Mouse (Mus musculus) limb, embryonic 10.5 days (tissue): ENCODE measurements around the gene Cacna2d3. TPM values are rescaled to one million over a fixed set of nuclear protein-coding genes. Genes with fewer than 3 reads are reported as not detected.

Source experiments
- DNase-seq: peaks from one replicate; pipeline ENCODE4 v3.0.0-alpha.2; 2017; ENCODE audit warnings: low spot score
- H3K27ac ChIP-seq: fragments of 300-500 bp; sonication (generic); 2 replicates; pipeline ENCODE4 v1.5.1; 2016; ENCODE audit warnings: mild to moderate bottlenecking
- H3K27me3 ChIP-seq: fragments of 300-500 bp; sonication (generic); 2 replicates; pipeline ENCODE4 v1.6.1; 2016; ENCODE audit warnings: low read depth, mild to moderate bottlenecking; ENCODE audit not compliant: poor library complexity, severe bottlenecking
- H3K36me3 ChIP-seq: fragments of 300-500 bp; sonication (generic); 2 replicates; pipeline ENCODE4 v1.6.1; 2016; ENCODE audit warnings: mild to moderate bottlenecking, moderate library complexity
- H3K4me1 ChIP-seq: fragments of 300-500 bp; sonication (generic); 2 replicates; pipeline ENCODE4 v1.6.1; 2016
- H3K4me3 ChIP-seq: fragments of 300-500 bp; sonication (generic); 2 replicates; pipeline ENCODE4 v1.5.1; 2016; ENCODE audit warnings: mild to moderate bottlenecking, moderate library complexity
- H3K9me3 ChIP-seq: fragments of 300-500 bp; sonication (generic); replicated peaks from 2 replicates; pipeline ENCODE4 v1.6.1; 2016; ENCODE audit warnings: mild to moderate bottlenecking
- WGBS: fragments of 180-500 bp; shearing (Covaris S2); methylation state at CpG from one replicate; pipeline ENCODE4 v1.1.7; 2016; 5-methylcytosine and 5-hydroxymethylcytosine counted together
- polyA plus RNA-seq: library from polyadenylated mRNA; unstranded; fragments of >200 nt; fragmentation: Nextera tagmentation; extraction: Ambion mirVana; gene quantifications from 2 replicates; pipeline ENCODE4 v1.2.1, GENCODE M21; 2016

Gene Cacna2d3
- polyA plus RNA-seq, 1 experiment from 2014 or later: 0.86 TPM

GRCm38 (mm10) chr14:29608761-29609160 lies 112.9 kb downstream of the Cacna2d3 start:
- Histone ChIP-seq H3K27me3 (no peaks in the 10 kb centered on the region), H3K27ac (no peak overlapping the region), H3K4me3 (no peak overlapping the region), H3K36me3 (no peaks in the 10 kb centered on the region), H3K9me3 (no peaks in the 10 kb centered on the region), H3K4me1 (peaks cover 18% of the 10 kb centered on the region)
- DNase-seq: no peak
- WGBS: 46% methylated on average over 6 of the region's 6 CpGs

GRCm38 (mm10) chr14:29599428-29599827 lies 122.2 kb downstream of the Cacna2d3 start:
- no peak overlapping the region for H3K4me3 ChIP-seq
- no peaks in the 10 kb centered on the region for H3K27me3 ChIP-seq
- no peak for DNase-seq
- no peaks in the 10 kb centered on the region for H3K4me1 ChIP-seq
- no peak overlapping the region for H3K27ac ChIP-seq
- WGBS: 70% methylated on average over 8 of the region's 8 CpGs
- H3K36me3 ChIP-seq: no peaks in the 10 kb centered on the region
- H3K9me3 ChIP-seq: no peaks in the 10 kb centered on the region

- Histone ChIP-seq H3K9me3 (no peaks in the 10 kb centered on the region), H3K4me1 (peaks cover 5% of the 10 kb centered on the region; the same call in 1 of the 2 replicates), H3K27ac (no peak overlapping the region), H3K36me3 (no peaks in the 10 kb centered on the region), H3K27me3 (no peaks in the 10 kb centered on the region), H3K4me3 (no peak overlapping the region)
- DNase-seq: no peak
- 94% methylated on average over 4 of the region's 4 CpGs for WGBS
Measured at GRCm38 (mm10) chr14:29592896-29593295, 128.8 kb downstream of the Cacna2d3 start.

GRCm38 (mm10) chr14:29589628-29590027 lies 132.0 kb downstream of the Cacna2d3 start:
- DNase-seq: no peak
- peaks cover 5% of the 10 kb centered on the region; the same call in 1 of the 2 replicates for H3K4me1 ChIP-seq
- H3K9me3 ChIP-seq: no peaks in the 10 kb centered on the region
- H3K27ac ChIP-seq: no peak overlapping the region
- WGBS: 63% methylated on average over 9 of the region's 9 CpGs
- H3K4me3 ChIP-seq: no peak overlapping the region
- no peaks in the 10 kb centered on the region for H3K36me3 ChIP-seq
- no peaks in the 10 kb centered on the region for H3K27me3 ChIP-seq

- no peaks in the 10 kb centered on the region for H3K4me1 ChIP-seq
- no peaks in the 10 kb centered on the region for H3K9me3 ChIP-seq
- no peak for DNase-seq
- no peak overlapping the region for H3K27ac ChIP-seq
- 80% methylated on average over 2 of the region's 2 CpGs for WGBS
- no peaks in the 10 kb centered on the region for H3K27me3 ChIP-seq
- H3K36me3 ChIP-seq: no peaks in the 10 kb centered on the region
- H3K4me3 ChIP-seq: no peak overlapping the region
Measured at GRCm38 (mm10) chr14:29581961-29582360, 139.7 kb downstream of the Cacna2d3 start.

GRCm38 (mm10) chr14:29577786-29578185 lies 143.9 kb downstream of the Cacna2d3 start:
- H3K27ac ChIP-seq: no peak overlapping the region
- 65% methylated on average over 1 of the region's 1 CpGs for WGBS

GRCm38 (mm10) chr14:29575551-29575950 lies 146.1 kb downstream of the Cacna2d3 start:
- 81% methylated on average over 5 of the region's 5 CpGs for WGBS
- Histone ChIP-seq H3K27ac (no peak overlapping the region), H3K9me3 (no peaks in the 10 kb centered on the region)

More at GRCm38 (mm10) chr14:29577786-29578185, 143.9 kb downstream of the Cacna2d3 start:
- no peak overlapping the region for H3K4me3 ChIP-seq
- H3K4me1 ChIP-seq: no peaks in the 10 kb centered on the region
- no peaks in the 10 kb centered on the region for H3K36me3 ChIP-seq
- H3K9me3 ChIP-seq: no peaks in the 10 kb centered on the region
- no peaks in the 10 kb centered on the region for H3K27me3 ChIP-seq
- no peak for DNase-seq

GRCm38 (mm10) chr14:29562704-29563103 lies 159.0 kb downstream of the Cacna2d3 start:
- peak; percentile 48 for DNase-seq
- Histone ChIP-seq H3K36me3 (no peaks in the 10 kb centered on the region), H3K4me3 (no peak overlapping the region), H3K27ac (0 out of 2 replicates have a peak overlapping the region, but pooled peaks have one; percentile 42), H3K27me3 (no peaks in the 10 kb centered on the region), H3K4me1 (peaks cover 22% of the 10 kb centered on the region), H3K9me3 (no peaks in the 10 kb centered on the region)
- WGBS: 20% methylated on average over 6 of the region's 6 CpGs

More at GRCm38 (mm10) chr14:29575551-29575950, 146.1 kb downstream of the Cacna2d3 start:
- Histone ChIP-seq H3K27me3 (no peaks in the 10 kb centered on the region), H3K4me3 (no peak overlapping the region), H3K36me3 (no peaks in the 10 kb centered on the region), H3K4me1 (no peaks in the 10 kb centered on the region)
- no peak for DNase-seq

- 0 out of 2 replicates have a peak overlapping the region, but pooled peaks have one; percentile 42 for H3K27ac ChIP-seq
Measured at GRCm38 (mm10) chr14:29561122-29561834, 160.4 kb downstream of the Cacna2d3 start.

GRCm38 (mm10) chr14:29558440-29558839 lies 163.2 kb downstream of the Cacna2d3 start:
- peaks cover 22% of the 10 kb centered on the region for H3K4me1 ChIP-seq
- H3K4me3 ChIP-seq: no peak overlapping the region
- H3K27ac ChIP-seq: no peak overlapping the region
- no peaks in the 10 kb centered on the region for H3K27me3 ChIP-seq
- no peaks in the 10 kb centered on the region for H3K36me3 ChIP-seq
- no peak for DNase-seq
- no peaks in the 10 kb centered on the region for H3K9me3 ChIP-seq
- WGBS: 90% methylated on average over 8 of the region's 8 CpGs

More at GRCm38 (mm10) chr14:29561122-29561834, 160.4 kb downstream of the Cacna2d3 start:
- peaks cover 22% of the 10 kb centered on the region for H3K4me1 ChIP-seq
- DNase-seq: no peak
- H3K4me3 ChIP-seq: no peak overlapping the region
- H3K9me3 ChIP-seq: no peaks in the 10 kb centered on the region
- no peaks in the 10 kb centered on the region for H3K36me3 ChIP-seq
- H3K27me3 ChIP-seq: no peaks in the 10 kb centered on the region
- 56% methylated on average over 11 of the region's 11 CpGs for WGBS

- Histone ChIP-seq H3K9me3 (no peaks in the 10 kb centered on the region), H3K27ac (no peak overlapping the region), H3K36me3 (no peaks in the 10 kb centered on the region), H3K4me3 (no peak overlapping the region), H3K4me1 (peaks cover 6% of the 10 kb centered on the region; the same call in 1 of the 2 replicates), H3K27me3 (no peaks in the 10 kb centered on the region)
- WGBS: 89% methylated on average over 3 of the region's 3 CpGs
- no peak for DNase-seq
Measured at GRCm38 (mm10) chr14:29556152-29556551, 165.5 kb downstream of the Cacna2d3 start.

GRCm38 (mm10) chr14:29552471-29552870 lies 169.2 kb downstream of the Cacna2d3 start:
- Histone ChIP-seq H3K4me3 (no peak overlapping the region), H3K4me1 (no peaks in the 10 kb centered on the region), H3K27ac (no peak overlapping the region), H3K36me3 (no peaks in the 10 kb centered on the region), H3K27me3 (no peaks in the 10 kb centered on the region), H3K9me3 (no peaks in the 10 kb centered on the region)
- DNase-seq: no peak
- WGBS: 92% methylated on average over 5 of the region's 5 CpGs

GRCm38 (mm10) chr14:29548646-29549045 lies 173.0 kb downstream of the Cacna2d3 start:
- DNase-seq: no peak
- Histone ChIP-seq H3K9me3 (no peaks in the 10 kb centered on the region), H3K27ac (no peak overlapping the region), H3K4me1 (no peaks in the 10 kb centered on the region), H3K36me3 (no peaks in the 10 kb centered on the region), H3K4me3 (no peak overlapping the region), H3K27me3 (no peaks in the 10 kb centered on the region)
- WGBS: 86% methylated on average over 5 of the region's 5 CpGs
